Mouse (Mus musculus) G1E (cell line): Measurements from ENCODE around the gene Rmdn2. TPM values are rescaled to one million over a fixed set of nuclear protein-coding genes. Genes with fewer than 3 reads are reported as not detected.

Experiments
- ATAC-seq: 2 replicates; pipeline ENCODE4 v1.8.0; 2016; ENCODE audit warnings: mild to moderate bottlenecking; ENCODE audit not compliant: insufficient number of reproducible peaks, poor library complexity, low FRiP score, severe bottlenecking; ENCODE audit errors: extremely low read depth
- DNase-seq: peaks from one replicate; pipeline ENCODE4 v3.0.0; 2012; ENCODE audit warnings: low spot score
- H3K27me3 ChIP-seq: 2 replicates; pipeline ENCODE4 v1.6.1; 2012; ENCODE audit warnings: mild to moderate bottlenecking, low read length, inconsistent platforms; ENCODE audit not compliant: insufficient read depth
- H3K36me3 ChIP-seq: replicated peaks from 2 replicates; pipeline ENCODE3; 2012; ENCODE audit warnings: mild to moderate bottlenecking, inconsistent platforms
- H3K4me1 ChIP-seq: 2 replicates; pipeline ENCODE4 v1.6.1; 2012; ENCODE audit warnings: low read depth, low read length, inconsistent platforms, mixed read lengths; ENCODE audit not compliant: insufficient read depth
- H3K4me3 ChIP-seq: 2 replicates; pipeline ENCODE4 v1.5.1; 2012; ENCODE audit warnings: low read depth, mild to moderate bottlenecking, inconsistent platforms, low read length, moderate library complexity, mixed read lengths
- H3K9me3 ChIP-seq: replicated peaks from 2 replicates; pipeline ENCODE4 v1.6.1; 2012; ENCODE audit warnings: inconsistent platforms
- CTCF ChIP-seq: IDR thresholded peaks from 2 replicates; pipeline ENCODE4 v1.5.1; 2012; ENCODE audit warnings: low read depth, low read length, inconsistent platforms, mixed read lengths
- GATA1 ChIP-seq: IDR thresholded peaks from 2 replicates; pipeline ENCODE4 v1.6.1; 2012; ENCODE audit warnings: borderline replicate concordance, low read length, inconsistent platforms, mixed read lengths
- GATA2 ChIP-seq: IDR thresholded peaks from 2 replicates; pipeline ENCODE4 v1.6.1; 2012; ENCODE audit warnings: low read depth, low read length, inconsistent platforms, borderline replicate concordance
- POLR2AphosphoS5 ChIP-seq: IDR thresholded peaks from 2 replicates; pipeline ENCODE4 v1.6.1; 2012; ENCODE audit warnings: low read depth, low read length, inconsistent platforms; ENCODE audit not compliant: insufficient replicate concordance
- TAL1 ChIP-seq: conservative IDR thresholded peaks from 2 replicates; pipeline ENCODE4 v1.6.1; 2012; ENCODE audit warnings: low read depth, low read length, inconsistent platforms, mixed read lengths
- polyA plus RNA-seq: library from polyadenylated mRNA; stranded (reverse); fragments of >175 nt; gene quantifications from 2 replicates; pipeline ENCODE4 v1.2.3, GENCODE M21; 2012
- total RNA-seq, 2 experiments: library from RNA; stranded (forward) in 1 of 2; stranded (reverse) in 1 of 2; fragments of 200-1000 nt in 1 of 2; fragments of >200 nt in 1 of 2; fragmentation: Nextera tagmentation in 1 of 2; gene quantifications; 2 replicates each; pipeline ENCODE4 v1.2.3; 2014 to 2017

The Rmdn2 gene
- total and polyA plus RNA-seq, 3 experiments: 1.1 to 4.7 (median 4.0) TPM

GRCm38 (mm10) chr17:79654187-79654586 is 42.5 kb downstream of the Rmdn2 start:
- ATAC-seq (no peak), DNase-seq (no peak)
- no peaks in the 10 kb centered on the region for H3K9me3 ChIP-seq
- no peaks in the 10 kb centered on the region for H3K36me3 ChIP-seq
- no peaks in the 10 kb centered on the region for H3K4me1 ChIP-seq
- 0 out of 2 replicates have a peak, but pooled peaks cover 4% of the 10 kb centered on the region for H3K27me3 ChIP-seq
- no peak overlapping the region for H3K4me3 ChIP-seq
- TF ChIP-seq GATA1 (no peak), GATA2 (no peak), TAL1 (no peak), POLR2AphosphoS5 (no peak), CTCF (no peak)

GRCm38 (mm10) chr17:79657785-79658184 is 46.1 kb downstream of the Rmdn2 start:
- Histone ChIP-seq H3K36me3 (no peaks in the 10 kb centered on the region), H3K27me3 (0 out of 2 replicates have a peak, but pooled peaks cover 6% of the 10 kb centered on the region), H3K4me1 (no peaks in the 10 kb centered on the region), H3K9me3 (no peaks in the 10 kb centered on the region), H3K4me3 (no peak overlapping the region)
- no peak for ATAC-seq
- DNase-seq: no peak
- no peak for TF ChIP-seq TAL1

- ATAC-seq: no peak
- H3K4me3 ChIP-seq: no peak overlapping the region
Measured at GRCm38 (mm10) chr17:79658452-79658851, 46.8 kb downstream of the Rmdn2 start.

GRCm38 (mm10) chr17:79658863-79659262 is 47.2 kb downstream of the Rmdn2 start:
- no peak overlapping the region for H3K4me3 ChIP-seq
- no peaks in the 10 kb centered on the region for H3K36me3 ChIP-seq
- no peaks in the 10 kb centered on the region for H3K9me3 ChIP-seq
- ATAC-seq: no peak
- DNase-seq: no peak
- H3K4me1 ChIP-seq: no peaks in the 10 kb centered on the region
- 0 out of 2 replicates have a peak, but pooled peaks cover 6% of the 10 kb centered on the region for H3K27me3 ChIP-seq
- TF ChIP-seq POLR2AphosphoS5: no peak
- TF ChIP-seq CTCF: no peak
- no peak for TF ChIP-seq TAL1
- TF ChIP-seq GATA1: no peak
- no peak for TF ChIP-seq GATA2

More at GRCm38 (mm10) chr17:79658452-79658851, 46.8 kb downstream of the Rmdn2 start:
- DNase-seq: no peak
- H3K27me3 ChIP-seq: 0 out of 2 replicates have a peak, but pooled peaks cover 6% of the 10 kb centered on the region
- no peaks in the 10 kb centered on the region for H3K9me3 ChIP-seq
- H3K36me3 ChIP-seq: no peaks in the 10 kb centered on the region
- no peaks in the 10 kb centered on the region for H3K4me1 ChIP-seq
- TF ChIP-seq GATA1: no peak

- Histone ChIP-seq H3K4me3 (no peak overlapping the region), H3K36me3 (no peaks in the 10 kb centered on the region), H3K4me1 (no peaks in the 10 kb centered on the region), H3K27me3 (0 out of 2 replicates have a peak, but pooled peaks cover 6% of the 10 kb centered on the region), H3K9me3 (no peaks in the 10 kb centered on the region)
- ATAC-seq: no peak
- DNase-seq: peak; percentile 10
- TF ChIP-seq CTCF: peak; percentile 21; the same call in 1 of the 2 replicates
- no peak for TF ChIP-seq GATA2
- no peak for TF ChIP-seq GATA1
Measured at GRCm38 (mm10) chr17:79661387-79661786, 49.7 kb downstream of the Rmdn2 start.

GRCm38 (mm10) chr17:79661848-79662247 is 50.2 kb downstream of the Rmdn2 start:
- Histone ChIP-seq H3K27me3 (0 out of 2 replicates have a peak, but pooled peaks cover 6% of the 10 kb centered on the region), H3K9me3 (no peaks in the 10 kb centered on the region), H3K36me3 (no peaks in the 10 kb centered on the region), H3K4me1 (no peaks in the 10 kb centered on the region), H3K4me3 (no peak overlapping the region)
- TF ChIP-seq CTCF (no peak), GATA1 (no peak), GATA2 (no peak)
- DNase-seq (no peak), ATAC-seq (no peak)

- H3K4me3 ChIP-seq: no peak overlapping the region
- DNase-seq: no peak
- TF ChIP-seq TAL1 (no peak), POLR2AphosphoS5 (no peak), GATA2 (no peak), CTCF (no peak), GATA1 (no peak)
- no peaks in the 10 kb centered on the region for H3K9me3 ChIP-seq
- 0 out of 2 replicates have a peak, but pooled peaks cover 4% of the 10 kb centered on the region for H3K27me3 ChIP-seq
- no peaks in the 10 kb centered on the region for H3K4me1 ChIP-seq
- ATAC-seq: no peak
- H3K36me3 ChIP-seq: no peaks in the 10 kb centered on the region
Measured at GRCm38 (mm10) chr17:79663393-79664105, 51.9 kb downstream of the Rmdn2 start.
